Mouse (Mus musculus): ENCODE data around the gene Arid4b.

Arid4b gene

GRCm38 (mm10) chr13:14059582-14059981 is 3.5 kb upstream of the Arid4b start:
- intact Hi-C loops (cut with DNase I), result no loop called here

- intact Hi-C loops (cut with DNase I), result loop anchor here (2.0 to 10.0 kb wide), 2 partner anchors 24 to 112 kb away; partner anchors contain the start of gene Tbce
These were observed 621 bp upstream of the Arid4b start for GRCm38 (mm10) chr13:14062209-14063012.

DNA sequence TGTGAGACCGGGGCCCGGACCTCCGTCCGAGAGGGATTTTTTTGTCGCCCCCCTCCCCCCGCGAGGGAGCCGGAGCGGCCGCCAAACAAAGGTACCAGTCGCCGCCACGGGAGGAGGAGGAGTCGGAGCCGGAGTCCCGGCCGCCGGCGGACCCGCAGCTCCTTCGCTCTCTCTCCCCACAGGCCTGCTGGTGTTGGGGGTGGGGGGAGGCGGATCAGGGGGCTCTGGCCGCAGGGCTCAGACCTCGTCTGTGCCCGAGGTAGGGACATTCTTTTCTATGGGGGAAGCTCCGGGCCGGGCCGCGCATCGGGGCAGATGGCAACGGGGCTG is 875 bp downstream of the Arid4b start:
- intact Hi-C loops (cut with DNase I), result loop anchor here (2.0 to 10.0 kb wide), 2 partner anchors 25 to 111 kb away; partner anchors contain the start of gene Tbce

- intact Hi-C loops (cut with DNase I), result loop anchor here (10.0 kb wide), 1 partner anchor 110 kb away; no protein-coding TSS in a partner anchor
These were observed 1.5 kb downstream of the Arid4b start for GRCm38 (mm10) chr13:14064341-14065027.

GRCm38 (mm10) chr13:14065028-14065380 is 2.0 kb downstream of the Arid4b start:
- intact Hi-C loops (cut with DNase I), result loop anchor here (10.0 kb wide), 1 partner anchor 110 kb away; no protein-coding TSS in a partner anchor

- intact Hi-C loops (cut with DNase I), result loop anchor here (10.0 kb wide), 1 partner anchor 109 kb away; no protein-coding TSS in a partner anchor
These were observed 2.7 kb downstream of the Arid4b start for GRCm38 (mm10) chr13:14065701-14066100.

GRCm38 (mm10) chr13:14068035-14068434 is 5.0 kb downstream of the Arid4b start:
- intact Hi-C loops (cut with DNase I), result loop anchor here (10.0 kb wide), 1 partner anchor 107 kb away; no protein-coding TSS in a partner anchor

- intact Hi-C loops (cut with DNase I), result loop anchor here (10.0 kb wide), 1 partner anchor 106 kb away; no protein-coding TSS in a partner anchor
These were observed 6.3 kb downstream of the Arid4b start for GRCm38 (mm10) chr13:14069291-14069690.

DNA sequence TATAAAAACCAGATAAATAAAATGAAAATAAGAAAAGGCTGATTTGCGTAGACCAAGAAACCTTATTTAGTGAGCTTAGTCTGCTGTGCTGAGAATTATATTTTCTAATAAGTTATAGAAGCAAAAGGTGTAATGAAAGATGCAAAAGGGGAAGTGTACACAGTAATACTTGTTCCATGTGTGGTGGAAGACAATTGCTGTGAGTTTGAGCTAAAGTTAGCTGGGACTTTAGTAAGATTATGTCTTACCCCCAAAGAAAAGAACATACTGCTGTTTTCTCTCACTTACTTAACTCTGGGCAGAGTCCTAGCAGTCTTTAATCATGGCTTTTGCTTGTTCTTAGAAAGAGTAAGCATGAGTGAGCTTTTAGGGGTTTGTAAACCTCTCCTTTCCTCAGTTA is 11.3 kb downstream of the Arid4b start:
- intact Hi-C loops (cut with DNase I), result no loop called here

DNA sequence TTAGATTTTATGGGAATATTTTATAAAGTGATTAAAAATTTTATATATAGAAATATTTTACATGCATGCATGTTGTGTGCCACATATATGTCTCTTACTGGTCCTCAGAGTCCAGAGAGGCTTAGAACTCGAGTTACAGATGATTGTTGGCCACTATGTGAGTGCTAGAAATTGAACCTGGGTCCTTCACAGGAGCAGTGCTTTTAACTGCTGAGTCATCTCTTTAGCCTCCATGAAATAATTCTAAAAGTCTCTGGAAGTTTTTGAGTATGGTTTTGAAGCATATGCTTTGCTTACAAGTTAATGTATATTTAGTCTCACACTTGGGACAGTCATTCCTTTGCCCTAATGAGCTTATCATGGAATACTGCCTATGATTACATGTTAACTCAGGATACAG is 12.3 kb downstream of the Arid4b start:
- intact Hi-C loops (cut with DNase I), result no loop called here

DNA sequence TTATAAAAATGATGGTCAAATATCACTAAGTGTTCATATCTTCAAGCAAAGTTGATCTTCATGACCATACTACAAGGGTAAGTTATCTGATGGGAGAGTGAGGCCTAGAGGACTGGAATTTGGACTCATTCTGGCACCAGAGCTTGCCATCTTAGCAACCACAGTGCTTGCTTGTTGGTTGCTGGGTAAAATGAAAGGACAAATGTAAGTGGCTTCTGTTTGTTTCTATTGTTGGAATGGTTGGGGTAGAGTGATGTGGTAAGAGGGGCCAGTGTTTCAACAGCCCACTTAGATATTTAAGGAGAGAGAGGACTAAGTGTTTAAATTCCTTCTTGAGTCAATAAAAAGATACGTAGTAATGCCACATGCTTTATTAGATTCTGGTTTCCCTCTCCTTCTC is 25.6 kb downstream of the Arid4b start:
- intact Hi-C loops (cut with DNase I), result no loop called here

- intact Hi-C loops (cut with DNase I), result no loop called here
These were observed 40.0 kb downstream of the Arid4b start for GRCm38 (mm10) chr13:14103026-14103425.

GRCm38 (mm10) chr13:14110154-14110873 is 47.3 kb downstream of the Arid4b start:
- intact Hi-C loops (cut with DNase I), result no loop called here

DNA sequence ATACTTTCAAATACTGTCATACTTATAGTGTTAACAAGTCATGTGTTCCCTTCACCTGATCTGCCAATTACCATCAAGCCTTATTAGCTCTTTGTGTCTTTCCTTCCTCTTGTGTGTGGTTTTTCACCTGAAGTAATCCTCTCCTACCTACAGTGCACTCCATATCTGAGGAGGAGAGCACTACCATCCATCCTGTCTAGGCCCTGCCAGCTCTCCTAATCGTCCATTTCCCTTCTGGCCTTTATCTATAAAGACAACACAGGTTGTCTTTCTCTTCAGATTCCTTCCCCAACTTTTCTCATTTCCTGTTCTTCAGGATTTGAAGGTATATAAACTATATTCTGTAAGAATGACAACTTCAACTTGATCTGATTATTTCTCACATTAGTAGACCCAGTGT is 48.1 kb downstream of the Arid4b start:
- intact Hi-C loops (cut with DNase I), result no loop called here

DNA sequence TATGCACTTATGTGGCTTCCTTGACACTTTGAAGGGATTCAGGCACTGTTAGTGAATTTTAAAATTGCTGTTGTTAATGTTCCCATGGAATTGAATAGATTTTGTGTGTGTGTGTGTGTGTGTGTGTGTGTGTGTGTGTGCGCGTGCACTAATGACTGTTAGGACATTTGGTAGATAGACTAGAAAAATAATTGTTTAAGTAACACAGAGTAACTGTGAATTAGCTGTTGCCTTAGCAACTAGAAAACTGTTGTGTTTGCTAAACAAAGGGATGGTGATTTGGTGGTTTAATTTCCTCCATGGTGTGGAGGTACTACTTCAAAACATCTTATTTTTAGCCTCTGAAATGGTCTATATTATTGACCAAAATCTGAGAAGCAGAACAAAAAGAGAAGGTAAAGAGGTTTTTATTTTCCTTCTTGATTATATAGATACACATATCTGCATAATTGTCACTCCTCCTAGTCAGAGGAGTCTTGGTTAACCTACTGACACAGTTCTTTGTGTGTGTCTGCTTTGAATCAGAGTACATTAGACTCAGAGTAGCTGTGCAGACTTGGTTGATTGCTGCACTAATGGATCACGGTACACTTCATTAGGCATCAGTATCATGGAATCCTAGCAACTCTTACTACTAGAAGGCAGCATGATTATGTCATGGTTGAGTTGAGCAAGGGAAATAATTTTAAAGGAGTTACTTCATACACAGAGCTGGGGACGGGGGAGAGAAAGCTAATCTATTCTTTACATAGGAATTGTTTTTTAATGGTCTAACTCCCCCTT is 50.9 kb downstream of the Arid4b start:
- intact Hi-C loops (cut with DNase I), result no loop called here

GRCm38 (mm10) chr13:14115805-14116204 is 52.8 kb downstream of the Arid4b start:
- intact Hi-C loops (cut with DNase I), result no loop called here

GRCm38 (mm10) chr13:14131651-14132050 is 68.6 kb downstream of the Arid4b start:
- intact Hi-C loops (cut with DNase I), result no loop called here

DNA sequence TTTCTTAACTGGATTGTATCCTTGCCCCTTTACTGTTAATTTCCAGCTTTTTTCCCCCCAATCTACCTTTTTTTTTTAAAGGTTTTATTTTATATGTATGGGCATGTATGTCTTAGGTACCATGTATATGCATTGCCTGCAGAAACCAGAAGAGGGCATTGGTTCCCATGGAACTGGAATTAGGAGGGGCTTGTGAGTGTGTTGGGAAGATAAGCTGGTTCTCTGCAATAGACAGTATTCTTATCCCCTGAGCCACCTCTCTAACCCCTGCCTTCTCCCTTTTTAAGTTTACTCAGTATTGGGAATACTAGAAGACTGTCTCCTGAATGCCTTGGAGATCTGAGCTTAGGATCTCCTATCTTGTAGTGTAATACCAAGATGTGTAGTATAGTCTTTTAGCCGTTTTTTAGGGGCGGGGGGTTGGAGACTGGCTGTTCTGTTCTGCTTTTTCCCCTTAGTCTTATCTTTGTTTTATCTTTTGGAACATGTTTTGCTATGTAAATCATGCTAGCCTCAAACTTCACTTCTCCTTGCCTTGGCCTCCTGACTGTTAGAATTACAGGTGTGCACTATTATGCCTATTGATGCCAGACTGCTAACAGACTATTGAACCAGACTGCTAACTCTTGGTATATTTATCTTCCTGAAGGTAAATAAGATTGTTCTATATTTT is 79.4 kb downstream of the Arid4b start:
- intact Hi-C loops (cut with DNase I), result no loop called here

- intact Hi-C loops (cut with DNase I), result loop anchor here (2.0 to 10.0 kb wide), 3 partner anchors 113 to 303 kb away; partner anchors contain the start of genes Arid4b and Ggps1
These were observed 115.0 kb downstream of the Arid4b start for GRCm38 (mm10) chr13:14177989-14178388.

DNA sequence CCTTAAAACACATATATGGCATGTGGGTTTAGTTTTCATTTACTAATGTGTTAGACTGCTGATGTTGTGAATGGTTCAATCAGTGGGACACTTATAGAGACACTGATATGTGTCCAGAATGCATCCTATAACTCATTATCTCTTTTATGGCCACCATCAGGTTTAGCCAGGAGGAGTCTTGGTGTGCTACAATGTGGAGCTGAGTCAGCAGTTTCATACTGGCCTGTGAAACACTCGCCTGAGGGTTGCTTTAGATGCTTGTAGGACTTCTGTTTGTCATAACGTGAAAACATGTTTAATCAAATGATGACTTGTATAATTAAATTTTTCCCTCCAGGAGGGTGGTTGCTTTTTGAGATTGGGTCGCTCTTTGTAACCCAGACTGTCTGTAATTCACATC is 116.6 kb downstream of the Arid4b start:
- intact Hi-C loops (cut with DNase I), result loop anchor here (10.0 kb wide), 2 partner anchors 115 to 305 kb away; partner anchors contain the start of genes Arid4b and Ggps1

Data from adrenal gland (tissue).